Mouse (Mus musculus) activated CD4-positive, CD25-positive, alpha-beta regulatory T cell, adult 4 months (primary cell): ENCODE measurements at regions not wholly inside any gene's neighbourhood (a gene's known extent, or its start where the extent isn't known, plus 50 kb on each side); places are given as distances from the start of the nearest gene placed in this dataset.

ENCODE experiments used
- ATAC-seq: one replicate; pipeline ENCODE4 v1.8.0; 2017

DNA sequence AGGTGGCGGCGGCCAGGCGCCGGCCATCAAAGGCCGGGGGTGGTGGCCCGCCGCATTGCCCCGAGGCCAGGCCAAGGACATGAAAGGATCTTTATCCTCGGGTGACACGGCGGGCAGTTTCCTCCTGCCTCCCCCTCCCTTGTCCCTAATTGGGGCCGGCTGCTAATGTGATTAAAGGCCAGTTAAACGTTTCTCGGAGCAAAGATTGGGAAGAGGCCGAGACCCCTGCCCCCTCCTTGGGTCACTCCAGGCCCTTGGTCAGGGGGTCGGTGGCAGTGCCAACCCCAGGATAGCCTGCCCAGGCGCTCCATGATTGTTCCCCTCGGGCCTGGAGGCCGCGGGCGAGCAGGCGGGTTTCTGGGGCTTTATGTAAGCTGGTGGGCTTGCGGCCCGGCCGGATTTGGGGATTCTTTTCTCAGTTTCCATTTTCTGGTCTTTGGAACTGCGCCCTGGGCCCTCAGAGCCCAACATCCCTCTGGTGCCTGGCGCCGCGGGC lies 90.7 kb upstream of the Dio3 start:
- ATAC-seq = no peak

DNA sequence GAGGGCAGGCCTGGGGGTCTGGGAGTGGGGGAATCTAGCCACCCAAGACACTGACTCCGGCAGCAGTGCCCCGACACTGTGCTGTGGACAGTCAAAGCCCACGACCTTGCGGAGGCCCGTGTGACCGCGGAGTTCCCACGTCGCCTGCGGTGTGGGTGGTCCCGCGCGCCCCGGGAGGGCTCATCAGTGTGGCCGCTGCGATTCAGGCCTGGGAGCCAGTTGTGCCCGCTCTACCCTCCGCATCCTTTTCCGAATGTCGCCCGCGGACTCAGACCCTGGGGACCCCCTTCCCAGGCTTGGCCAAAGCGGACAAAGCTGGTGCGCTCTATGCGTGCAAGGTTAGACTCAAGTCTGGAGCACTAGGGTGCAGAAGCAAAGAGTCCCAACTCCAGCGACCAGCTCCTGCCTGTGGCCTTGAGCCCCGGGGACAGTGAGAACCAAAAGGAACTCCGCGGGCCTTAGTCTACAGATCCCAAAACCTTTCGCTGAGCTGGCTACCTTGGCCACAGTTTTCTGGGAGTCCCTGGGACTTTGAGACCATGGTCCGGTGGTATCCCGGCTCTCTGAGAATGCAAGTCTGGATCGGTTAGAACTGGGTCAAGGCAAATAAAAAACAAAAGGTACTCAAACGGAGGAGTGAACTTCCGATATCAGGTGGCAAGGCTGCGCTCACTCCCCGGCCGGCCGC lies 90.1 kb upstream of the Dio3 start:
- ATAC-seq = no peak

DNA sequence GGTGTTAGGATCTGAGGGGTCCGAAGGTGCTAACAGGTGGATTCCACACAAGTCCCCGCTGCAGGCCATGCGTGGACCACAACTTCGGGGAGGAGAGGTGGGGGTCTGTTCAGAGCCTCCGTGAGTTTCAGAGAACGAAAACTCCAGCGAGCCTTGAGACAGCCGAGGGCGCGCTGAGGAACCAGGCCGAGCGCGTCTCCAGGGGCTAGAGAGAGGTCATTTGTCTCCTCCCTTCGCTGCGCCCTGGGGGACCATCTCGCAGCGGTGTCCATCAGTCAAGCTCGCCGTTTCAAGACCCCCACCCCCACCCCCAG lies 89.6 kb upstream of the Dio3 start:
- no peak for ATAC-seq

DNA sequence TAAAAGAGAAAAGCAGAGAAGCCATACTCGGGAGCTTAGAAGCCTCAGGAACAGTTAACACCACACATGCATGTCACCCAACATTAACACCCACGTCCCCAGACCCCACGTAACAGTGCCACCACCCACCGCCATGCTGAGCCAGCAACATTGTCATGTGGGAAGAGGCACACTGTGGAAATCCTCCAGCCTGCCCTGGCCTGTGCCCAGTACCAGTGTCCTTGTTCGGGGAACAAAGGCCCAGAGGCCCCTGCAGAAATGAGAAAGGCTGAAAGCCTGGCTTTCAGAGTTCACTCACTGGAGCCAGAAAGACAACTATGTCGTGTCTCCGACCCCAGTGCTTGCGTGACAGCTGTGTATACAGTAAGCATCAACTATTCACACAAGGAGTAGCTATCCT lies 86.7 kb upstream of the Dio3 start:
- ATAC-seq = no peak

DNA sequence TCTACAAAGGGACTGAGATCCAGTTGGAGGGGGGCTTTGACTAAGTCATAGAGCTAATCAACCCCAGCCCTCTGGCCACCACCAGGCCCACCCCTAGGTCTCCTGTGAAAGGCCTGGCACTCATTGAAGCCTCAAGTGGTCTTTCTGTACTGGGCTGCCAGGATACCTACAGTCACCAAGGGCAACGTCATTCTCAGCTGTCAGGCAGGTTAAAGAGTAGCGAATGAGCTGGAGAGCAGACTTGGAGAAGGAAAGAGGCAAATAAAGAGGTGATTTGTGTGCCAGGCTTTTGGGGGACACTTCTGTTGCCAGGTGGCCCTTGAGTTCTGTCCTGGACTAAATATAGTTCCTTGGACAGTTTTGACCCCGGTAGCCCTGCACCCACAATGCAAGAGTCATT lies 81.5 kb upstream of the Dio3 start:
- no peak for ATAC-seq

DNA sequence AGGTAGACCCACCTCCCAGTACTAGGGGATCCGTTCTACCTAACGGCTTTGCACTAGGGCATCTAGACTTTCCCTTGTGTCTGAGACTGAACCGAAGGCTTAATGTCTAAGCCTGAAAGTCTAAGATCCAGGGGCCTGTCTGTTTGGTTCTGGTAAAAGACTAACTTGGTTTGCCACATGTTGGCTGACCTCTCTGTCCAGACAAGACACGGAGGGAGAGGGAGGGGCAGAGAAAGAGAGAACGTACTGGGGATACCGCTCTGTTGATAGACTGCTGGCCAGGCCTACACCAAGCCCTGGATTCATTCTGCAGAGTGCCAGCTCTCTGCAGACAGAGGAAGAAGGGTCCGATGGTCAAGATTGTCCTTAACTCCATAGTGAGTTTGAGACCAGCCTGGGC lies 78.4 kb upstream of the Dio3 start:
- no peak for ATAC-seq

DNA sequence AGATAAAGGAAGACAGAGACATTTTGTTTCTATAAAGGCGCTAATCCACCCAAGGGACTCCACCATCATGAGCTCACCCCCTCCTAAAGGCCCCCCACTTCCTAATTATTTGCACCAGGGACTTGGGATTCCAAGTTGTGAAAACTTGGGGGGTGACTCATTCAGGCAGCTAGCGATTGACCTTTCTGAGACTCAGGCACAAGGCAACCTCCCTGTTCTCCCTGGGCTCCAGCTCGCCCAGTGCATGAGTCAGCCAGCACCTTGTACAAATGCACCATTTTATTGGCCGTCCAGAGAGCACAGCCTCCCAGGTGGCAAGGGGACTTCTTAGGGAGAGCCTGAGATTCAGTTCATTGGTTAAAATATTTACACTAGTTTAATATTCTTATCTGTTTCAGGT lies 78.0 kb upstream of the Dio3 start:
- no peak for ATAC-seq

DNA sequence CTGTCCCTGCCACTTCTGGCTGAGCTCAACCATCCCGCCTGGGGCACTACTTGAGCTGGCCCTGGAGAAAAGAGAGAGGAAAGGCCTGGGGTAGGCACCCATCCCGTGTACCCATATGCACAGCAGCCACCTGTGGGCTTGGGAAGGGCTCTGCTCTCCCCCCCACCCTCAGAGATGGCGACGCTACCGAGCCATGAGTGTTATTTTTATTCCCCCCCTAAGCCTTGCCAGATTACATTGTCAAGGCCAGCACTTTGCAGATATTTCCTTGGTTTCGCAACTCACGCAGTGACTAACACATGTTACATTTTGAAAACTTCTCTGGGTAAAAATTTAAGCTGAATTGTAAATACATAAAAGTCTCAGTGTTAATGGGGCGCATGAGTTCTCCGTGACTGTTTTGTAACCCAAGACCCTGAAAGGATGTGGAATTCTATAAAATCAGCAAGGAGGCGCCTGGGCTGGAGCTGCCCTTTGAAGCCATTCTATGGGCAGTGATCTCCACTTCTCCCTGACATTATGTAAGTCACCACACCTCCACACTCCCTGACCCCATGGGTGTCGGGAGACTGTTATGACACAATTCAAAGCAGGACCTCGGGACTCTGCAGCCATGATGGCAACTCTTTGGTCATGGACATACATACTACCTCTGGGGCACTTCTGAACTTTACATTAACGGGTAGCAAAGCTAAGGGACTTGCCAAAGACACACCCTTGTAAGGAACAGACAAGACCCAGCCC lies 75.4 kb upstream of the Dio3 start:
- ATAC-seq = no peak

DNA sequence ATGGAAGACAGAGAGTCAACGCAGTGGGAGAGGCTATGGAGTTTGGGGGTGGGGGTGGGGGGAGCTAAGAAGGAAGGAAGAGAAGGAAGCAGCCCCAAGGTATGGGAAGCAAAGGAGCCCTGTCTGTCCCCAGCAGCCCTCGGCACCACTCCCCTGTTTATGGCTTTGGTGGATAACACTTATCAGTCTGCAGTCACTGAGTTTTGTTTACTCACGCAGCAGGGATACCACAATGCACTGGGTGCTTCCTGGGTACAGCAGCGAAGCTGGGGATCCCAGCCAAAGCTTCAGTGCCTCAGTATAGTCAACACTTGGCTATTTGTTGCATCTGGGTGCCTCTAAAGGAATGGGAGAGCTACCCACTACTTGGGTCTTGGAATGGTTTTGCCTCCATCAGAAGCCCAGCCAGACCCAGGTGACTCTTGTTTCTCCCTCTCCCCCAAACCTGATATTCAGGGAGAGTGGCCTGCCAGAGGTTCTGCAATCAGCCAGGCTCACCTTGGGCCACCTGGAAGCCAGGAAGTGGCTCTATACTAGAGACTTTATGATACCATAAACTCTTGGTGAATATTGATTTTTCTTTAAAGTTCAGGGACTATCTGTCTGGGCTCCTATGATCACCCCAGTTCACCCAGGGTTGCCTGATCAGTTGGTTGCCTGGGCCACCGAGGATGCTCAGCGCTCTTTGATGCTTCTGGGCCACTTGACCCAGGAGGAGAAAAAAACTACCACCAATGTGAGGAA lies 74.5 kb upstream of the Dio3 start:
- no peak for ATAC-seq

DNA sequence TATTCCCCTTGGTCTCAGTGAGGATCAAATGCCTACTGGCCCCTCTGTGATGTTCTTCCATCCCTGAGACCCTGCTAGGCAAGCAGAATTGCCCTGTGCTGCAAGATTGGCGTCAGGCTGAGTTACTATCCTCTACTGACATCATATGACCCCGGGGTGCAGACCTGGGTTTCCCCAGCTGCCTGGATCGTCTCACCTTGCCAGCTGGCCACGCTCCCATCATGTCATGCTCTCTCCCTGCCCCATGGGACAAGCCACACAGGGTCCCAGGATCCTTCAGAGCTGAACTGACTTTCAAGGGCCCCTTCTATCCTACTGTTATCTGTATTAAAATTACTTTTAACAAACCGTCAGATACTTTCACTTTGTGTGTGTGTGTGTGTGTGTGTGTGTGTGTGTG lies 72.6 kb upstream of the Dio3 start:
- no peak for ATAC-seq

DNA sequence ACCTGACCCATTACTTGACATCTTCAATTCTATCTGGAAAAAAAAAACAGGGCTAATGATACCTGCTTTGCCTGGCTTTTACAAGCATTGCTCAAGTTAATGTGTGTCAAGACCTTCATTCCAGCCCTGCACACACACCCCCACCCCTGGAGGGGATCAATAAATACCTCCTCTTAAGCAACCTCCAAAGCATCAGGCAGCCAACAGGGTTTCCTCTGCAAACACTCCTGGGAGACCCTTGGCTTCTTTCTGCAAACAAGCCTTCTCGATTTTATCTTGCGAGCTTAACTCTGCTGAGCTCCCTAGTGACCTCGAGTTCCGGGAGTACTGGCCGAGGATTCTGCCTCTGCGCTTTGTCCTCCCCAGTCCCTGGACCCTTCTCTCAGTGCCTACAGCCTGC lies 72.1 kb upstream of the Dio3 start:
- ATAC-seq = no peak

DNA sequence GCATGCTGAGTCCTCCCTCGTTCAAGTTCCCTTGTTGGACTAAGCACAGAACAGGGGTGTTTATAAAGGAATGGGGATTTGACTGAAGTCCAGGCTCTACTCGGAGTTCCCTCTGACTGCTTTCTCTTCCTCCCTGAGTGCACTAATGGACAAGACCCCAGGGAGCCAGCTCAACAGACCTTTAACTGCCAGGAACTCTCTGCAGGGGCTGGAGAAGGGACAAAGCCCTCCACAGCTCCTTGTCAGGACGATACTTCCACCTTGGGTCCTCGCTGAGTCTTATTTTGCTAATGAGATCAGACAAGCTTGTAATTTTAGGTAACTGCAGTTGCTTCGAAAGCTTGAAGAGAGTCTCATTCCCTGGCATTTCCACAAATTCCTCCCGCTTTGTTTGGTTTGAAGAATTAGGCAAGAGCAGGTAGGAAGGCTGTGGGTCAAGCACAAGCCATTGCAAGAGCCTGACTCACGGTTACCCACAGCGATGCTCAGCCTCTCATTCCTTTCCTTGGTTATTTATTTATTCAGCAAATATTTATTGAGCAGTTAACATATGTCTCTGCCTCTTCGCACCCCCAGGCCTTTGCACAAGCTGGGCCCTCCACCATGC lies 71.5 kb upstream of the Dio3 start:
- ATAC-seq = no peak

DNA sequence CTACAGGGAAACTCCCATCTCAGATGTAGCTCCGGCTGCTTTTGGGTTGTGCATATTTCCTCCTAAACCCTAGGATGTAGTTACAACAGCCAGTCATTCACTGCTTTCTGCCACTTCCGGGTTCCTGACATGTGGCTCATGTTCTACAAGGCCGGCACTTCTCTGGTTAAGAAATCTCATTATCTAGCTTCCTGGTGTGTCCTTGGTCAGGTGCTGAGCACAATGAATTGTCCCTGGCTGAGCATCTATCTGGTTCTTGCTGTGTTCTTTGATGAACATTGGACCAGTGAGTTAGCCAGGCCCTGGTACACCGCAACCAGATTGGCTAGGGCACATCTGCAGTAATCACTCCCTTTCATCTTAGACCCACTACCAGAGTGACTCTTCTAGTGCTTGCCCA lies 66.2 kb upstream of the Dio3 start:
- ATAC-seq = no peak

DNA sequence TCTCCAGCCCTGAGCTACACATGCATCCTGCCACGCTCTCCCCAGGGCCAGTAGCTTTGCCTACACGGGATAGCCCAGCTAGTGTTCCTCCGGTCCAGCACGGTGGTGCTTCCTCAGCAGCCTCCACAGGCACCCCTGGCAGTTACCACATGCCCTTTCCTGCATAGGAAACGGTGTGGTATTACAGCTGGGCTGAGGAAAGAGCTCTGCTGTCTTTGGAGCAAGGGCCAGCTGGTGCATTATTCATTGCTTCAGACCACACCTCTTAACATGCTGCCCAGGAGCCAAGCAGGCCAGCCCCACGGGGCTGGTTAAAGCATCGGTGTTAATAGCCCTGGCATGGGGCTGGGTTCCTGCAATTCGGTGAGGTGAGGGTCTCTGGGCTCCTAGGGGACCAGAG lies 64.0 kb upstream of the Dio3 start:
- no peak for ATAC-seq

DNA sequence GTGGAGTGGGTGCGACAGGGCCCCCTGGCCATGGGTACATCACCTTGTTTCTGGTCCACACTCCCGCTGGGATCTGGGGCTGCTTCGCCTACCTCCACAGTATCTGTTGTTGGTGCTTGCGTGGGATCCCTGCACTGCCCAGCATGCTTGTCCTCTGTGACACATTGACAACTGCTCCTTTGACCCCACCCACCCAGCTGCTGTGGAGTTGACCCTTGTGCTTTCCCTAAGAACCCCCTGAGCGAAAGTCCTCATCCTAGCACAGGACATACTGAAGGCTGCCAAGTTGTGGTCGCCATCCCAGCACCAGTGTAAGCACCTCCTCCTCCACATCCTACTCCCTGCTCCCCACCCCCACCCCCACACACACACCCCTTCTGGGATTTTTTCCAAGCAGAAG lies 63.6 kb upstream of the Dio3 start:
- ATAC-seq = no peak

DNA sequence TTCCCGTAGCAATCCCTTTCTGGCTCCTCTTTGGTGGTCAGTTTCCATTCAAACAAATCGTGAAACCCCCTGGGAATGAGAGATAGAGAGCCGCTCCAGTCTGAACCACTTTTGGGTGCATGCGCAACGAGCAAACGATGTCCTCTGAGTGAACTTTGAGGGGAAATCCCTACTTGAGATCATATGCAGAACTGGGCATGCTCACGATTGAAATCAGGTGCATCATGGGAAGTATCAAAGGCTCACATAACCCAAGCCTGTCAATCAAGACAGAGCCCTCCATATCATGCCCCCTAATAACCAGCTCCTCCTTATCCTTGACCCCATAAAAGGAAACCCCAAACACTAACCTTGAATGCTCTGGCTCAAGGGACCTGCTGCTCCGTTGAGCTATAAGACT lies 59.1 kb upstream of the Dio3 start:
- peak; percentile 72 for ATAC-seq

DNA sequence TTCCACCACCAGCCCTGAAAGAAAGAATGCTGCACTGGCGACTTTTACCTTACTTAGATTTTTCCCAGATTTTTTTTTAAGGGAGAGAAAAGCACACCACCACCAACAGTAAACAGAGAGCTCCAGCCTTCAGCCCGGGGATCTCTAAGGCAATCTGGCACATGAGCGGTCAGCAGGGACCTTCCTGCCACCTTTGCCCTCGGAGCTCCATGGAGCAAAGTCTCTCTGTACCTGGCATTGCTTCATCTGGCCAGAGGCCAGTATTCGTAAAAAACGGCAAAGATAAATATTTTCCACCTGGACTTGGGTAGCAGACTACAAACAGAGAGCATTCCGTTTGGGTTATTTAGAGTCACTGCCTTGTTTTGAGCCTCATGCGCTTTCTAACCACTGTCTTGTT lies 58.4 kb upstream of the Dio3 start:
- no peak for ATAC-seq

DNA sequence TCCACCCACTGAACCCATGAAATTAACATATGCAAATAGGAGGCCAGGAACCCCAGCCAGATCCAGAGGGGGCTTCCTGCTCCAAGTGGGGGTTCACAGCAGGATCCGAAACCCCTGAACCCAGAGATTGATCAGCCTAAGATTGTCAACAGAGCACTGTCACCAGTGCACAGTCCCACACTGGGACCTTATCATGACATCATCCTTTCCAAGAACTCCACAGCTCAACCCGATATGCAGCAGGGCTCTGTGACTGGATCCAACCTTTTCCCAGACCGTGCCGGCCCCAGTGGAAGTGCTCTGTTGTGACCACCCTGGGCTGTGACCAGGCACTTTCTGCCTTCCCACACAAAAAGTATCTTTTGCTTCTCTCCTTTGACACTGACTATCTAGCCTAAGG lies 57.7 kb upstream of the Dio3 start:
- no peak for ATAC-seq

DNA sequence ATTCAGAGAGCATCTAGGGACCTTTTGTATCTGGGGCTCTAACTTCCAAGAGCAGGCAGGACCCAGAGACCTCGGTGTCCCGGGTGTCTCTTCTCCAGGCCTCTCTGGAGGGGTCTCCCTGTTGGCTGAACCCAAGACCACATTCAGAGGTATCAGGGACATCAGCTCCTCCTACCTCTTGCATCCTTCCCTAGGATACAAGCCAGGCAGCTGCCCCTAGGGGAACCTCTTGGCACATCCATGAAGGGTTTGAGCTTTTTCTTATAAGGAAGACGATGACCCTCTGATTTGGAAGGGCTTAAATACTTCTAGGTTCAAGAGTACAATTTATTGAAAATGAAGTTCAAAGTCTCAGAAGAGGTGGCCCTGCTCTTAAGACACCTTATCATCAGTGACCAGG lies 57.2 kb upstream of the Dio3 start:
- ATAC-seq = no peak

DNA sequence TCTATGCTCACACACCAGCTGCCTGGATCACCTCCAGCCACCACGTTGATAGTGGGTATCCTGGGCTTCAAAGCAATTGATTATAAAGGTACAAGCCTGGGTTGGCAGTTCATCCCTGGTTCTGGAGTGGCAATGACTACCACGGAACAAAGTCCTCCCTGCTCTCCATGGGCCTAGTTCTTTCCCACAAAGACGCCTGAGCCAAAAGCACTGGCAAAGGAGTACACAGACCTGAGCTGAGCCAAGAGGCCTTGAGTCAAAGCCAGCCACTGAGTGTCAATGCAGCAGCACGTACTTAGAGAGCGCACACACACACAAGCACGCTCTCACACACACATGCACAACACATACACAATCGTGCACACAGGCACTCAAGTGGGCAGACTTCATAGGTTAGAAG lies 54.6 kb upstream of the Dio3 start:
- ATAC-seq = no peak

DNA sequence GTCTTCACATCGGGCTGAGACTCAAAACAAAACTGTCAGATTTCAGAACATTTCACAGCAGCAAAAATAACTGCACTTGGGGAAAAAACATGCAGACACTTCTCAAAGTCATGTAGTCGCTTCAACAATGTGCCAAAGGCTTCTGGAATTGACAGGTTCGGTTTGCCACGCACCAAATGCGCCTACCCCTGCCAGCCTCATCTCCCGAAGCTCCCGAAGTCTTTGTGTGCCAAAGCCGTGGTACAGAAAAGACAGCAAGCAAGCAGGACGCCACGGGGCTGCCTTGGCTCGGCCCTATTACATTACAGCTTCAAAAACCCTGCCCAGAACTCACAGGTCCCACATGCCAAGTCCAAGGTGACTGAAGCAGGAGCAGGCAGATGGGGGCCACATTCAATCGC lies 50.9 kb upstream of the Dio3 start:
- no peak for ATAC-seq
